Mouse (Mus musculus) adrenal gland, postnatal 4 days (tissue): ENCODE measurements at regions not wholly inside any gene's neighbourhood (a gene's known extent, or its start where the extent isn't known, plus 50 kb on each side); places are given as distances from the start of the nearest gene placed in this dataset.
A peak's percentile ranks its signal among the peaks of the same experiment; 100 is the strongest.
"Not testable (repeated sequence)": the region's sequence is repeated elsewhere in the genome, so short reads cannot be mapped to it uniquely, and the experiment has no call there.

ENCODE experiments used
- DNase-seq, 2 experiments: peaks; one replicate each; pipeline ENCODE4 v3.0.0; 2021 to 2022; ENCODE audit warnings: low spot score in 2 of 2, mixed read lengths in 2 of 2

DNA sequence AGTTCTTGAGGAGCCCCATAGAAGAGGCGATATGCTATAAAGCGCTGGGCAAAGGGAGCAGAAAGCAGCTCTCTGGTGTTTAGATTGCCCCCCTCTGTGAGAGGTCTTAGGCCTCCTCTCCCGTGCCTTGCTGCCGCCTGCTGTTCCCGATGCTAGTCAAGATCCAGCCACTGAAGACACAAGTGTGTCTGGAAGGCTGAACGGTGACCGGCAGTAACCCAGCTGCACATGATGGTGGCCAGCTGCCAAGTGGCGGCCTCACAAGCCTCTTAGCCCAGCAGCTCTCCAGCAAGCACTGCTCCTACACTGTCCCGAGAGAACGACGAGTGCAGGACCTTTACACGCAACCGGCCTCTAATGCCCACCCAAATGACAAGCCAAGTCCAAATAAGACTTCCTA, 104.1 kb upstream of the Abca1 start:
- DNase-seq = peak; percentile 53 to 67

DNA sequence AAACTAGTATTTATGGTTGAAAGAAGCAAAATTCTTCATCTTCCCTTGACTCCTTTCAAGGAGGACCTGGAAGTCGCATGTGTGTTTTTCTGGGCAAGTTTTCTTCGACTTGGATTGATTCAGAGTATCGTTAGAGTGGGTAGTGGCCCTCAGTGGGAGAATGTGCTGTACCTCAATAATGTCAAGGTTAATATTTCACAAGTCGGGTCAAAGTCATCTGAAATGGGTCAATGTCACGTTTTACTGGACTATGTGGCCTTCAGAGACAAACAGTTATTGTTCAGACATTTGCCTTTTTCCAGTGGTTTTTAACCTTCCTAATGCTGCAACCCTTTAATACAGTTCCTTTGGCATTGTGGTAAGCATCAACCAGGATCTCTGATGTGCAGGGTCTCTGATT, 102.8 kb upstream of the Abca1 start:
- DNase-seq = no peak

DNA sequence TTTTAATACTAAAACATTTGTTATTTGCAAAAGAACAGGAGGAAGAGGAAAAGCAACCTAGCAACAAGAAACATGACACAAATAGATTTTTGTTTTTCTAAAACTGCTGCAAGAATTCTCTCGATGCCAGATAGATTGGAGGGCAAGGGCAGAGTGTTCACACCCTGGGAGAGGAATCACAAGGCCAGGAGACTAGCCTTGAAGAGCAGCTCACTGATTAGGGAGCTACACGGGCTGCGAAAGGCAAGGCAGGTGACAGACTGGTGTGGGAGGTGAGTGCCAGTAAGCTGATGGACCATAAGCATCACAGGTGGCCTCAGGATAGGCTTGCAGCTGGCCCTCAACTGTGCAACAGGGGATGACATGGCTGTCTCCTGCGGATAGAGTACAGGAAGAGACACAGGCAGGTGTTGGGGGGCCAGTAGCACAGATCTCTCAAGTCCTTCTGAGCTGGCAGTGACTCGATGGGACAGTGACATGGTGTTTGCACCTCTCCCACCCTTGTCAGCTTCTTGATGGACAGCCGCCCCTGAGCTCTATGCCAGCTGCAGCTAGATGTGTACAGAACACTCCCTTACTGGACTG, 102.0 kb upstream of the Abca1 start:
- DNase-seq = no peak

DNA sequence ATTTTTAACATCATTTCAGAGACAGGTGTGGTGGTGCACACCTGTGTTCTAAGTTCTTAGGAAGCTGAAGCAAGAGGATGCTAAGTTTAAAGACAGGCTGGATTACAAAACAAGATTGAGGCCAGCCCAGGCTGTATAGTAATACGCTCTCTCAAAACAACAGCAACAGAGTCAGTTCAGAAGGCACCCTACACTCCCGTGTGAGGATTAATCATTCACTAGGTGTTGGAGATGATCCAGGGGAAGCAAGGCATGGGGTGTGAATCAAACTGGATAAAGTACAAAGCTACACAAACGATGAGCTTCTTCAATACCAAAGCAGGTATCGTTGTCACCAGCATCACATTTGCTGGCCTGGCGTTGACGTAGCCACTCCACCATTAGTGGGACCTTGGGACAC, 99.3 kb upstream of the Abca1 start:
- no peak for DNase-seq

DNA sequence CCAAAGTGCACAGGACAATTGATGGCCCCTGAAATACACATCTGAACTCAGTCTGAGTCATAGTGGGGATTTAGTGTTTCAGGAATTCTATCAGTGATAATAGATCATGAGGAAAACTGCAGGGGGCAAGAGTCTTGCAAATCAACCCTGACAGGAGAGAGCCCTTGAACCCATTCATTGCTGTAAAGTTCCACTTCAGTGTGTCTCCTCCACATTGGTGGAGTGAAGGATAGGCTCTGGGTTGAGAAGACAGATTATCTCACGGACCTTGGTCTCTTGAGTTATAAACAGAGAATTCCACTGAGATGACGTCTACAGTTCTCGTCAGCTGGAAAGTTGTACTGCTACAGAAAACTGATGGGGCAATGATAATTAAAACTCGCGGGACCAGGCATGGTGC, 97.3 kb upstream of the Abca1 start:
- DNase-seq = no peak

DNA sequence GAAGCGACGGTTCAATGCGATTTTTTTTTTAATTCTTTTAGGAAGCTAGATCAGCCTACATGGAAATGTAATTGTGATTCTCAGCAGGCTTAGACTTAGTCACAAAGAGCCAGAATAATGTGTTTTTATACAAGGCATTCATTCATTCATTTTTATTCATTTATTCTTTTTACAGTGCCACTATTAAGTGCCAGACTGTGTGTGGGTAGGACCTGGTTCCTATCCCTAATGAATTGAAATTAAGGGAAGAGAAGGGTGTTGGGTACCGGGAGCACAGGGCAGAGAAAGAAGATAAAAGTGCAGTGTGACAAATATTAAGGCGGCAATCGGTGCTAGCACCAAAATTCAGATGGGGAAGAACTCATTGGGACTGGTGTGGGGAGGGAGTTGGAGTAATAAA, 94.8 kb upstream of the Abca1 start:
- no peak for DNase-seq

DNA sequence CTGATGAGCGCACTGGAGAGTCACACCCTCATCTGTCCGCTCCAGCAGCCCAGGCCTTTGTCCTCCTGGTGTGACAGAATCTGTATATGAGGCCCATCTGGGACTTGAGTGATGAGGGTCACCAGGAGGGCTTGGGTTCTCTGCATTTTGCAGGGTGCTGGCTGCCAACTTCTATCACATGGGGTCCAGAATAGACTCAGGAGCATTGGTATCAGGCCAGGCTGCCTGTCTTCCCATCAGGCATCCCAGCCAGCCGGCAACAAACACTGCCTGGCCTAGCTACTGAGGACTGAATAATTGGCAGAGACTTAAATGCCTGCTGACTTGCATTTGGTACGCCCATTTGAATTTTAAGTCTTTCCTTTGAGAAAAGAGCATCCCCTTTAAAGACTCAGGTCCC, 94.0 kb upstream of the Abca1 start:
- no peak for DNase-seq

DNA sequence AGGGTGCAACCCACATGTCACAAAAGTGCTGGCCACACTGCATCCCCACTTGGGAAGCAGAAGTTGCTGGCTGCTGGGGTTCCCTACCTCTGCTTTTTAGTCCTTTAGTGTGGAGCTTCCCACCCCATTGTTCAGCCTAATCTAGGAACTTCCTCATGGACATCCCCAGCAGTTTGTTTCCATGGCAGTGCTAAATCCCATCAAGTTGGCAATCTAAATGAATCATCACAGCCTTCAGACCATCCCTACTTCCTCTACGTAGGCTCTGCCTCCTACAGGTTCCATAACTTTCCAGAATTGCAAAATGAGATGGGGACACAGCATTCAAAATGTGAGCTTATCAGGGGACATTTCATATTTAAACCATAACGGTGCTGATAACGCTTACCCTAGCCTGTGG, 90.6 kb upstream of the Abca1 start:
- DNase-seq = no peak

DNA sequence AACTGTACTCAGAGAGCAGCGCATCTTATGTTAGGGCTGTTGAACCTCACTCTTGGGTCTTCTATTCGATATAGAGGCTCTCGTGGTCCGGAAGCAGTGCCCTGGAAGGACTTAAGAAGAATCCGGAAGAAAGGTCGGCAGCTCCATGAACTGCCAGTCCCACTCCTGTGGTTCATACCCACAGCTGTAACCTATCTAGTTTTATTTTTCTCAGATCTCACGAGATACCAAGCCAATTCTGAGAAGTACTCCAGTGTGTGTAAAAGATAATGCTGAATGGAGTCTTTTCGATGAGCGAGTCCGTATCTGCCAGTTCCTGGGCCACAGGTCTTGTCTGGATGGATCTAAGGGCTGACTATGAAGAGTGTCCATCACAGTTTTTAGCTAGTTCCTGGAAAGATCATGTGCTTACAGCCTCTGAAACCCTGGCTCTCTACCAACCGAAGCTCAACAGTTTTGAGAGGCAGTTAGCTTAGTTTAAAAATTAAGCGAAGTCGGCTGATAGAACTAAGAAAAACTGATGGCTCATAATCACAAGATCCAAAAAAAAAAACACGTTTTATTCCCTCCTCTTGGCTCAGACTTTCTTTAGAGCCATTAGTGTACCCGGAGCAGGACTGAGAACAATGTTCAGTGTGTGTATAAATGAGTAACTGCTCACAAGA, 86.5 kb upstream of the Abca1 start:
- no peak for DNase-seq

DNA sequence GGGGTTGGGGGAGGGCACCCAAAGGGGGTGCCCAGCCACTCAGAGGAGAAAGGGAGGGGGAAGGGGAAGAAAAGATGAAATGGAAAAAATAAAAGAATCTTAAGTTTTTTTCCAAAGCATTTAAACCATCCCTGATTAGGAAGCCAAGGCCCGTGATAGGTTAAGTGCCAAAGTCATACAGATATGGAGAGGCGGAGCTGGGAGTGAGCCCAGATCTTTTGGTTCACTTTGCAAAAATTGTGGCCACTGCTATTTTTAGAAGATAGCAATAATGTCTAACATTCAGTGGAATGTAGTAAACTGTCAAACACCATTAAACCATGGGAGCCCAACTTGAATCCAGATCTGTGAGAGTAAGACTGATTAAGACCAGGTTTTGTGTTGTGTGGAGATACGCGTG, 85.9 kb upstream of the Abca1 start:
- DNase-seq = no peak

DNA sequence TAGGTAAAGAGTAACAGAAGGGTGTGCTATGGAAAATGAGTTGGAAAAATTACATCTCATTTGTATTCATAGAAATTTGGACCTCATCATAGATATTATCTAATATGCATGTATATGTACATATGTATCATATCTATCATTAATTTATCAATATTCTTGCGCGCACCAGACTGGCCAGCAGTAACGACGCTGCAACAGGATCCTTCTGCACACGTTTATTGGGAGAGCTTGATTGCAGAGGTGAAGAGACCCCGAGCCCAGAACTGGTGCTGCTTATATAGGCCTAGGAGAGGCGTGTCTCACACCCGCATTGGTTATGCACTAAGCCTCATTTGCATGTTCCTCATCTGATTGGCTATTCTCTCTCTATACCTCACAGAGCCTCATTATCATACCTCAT, 83.8 kb upstream of the Abca1 start:
- not testable (repeated sequence) for DNase-seq

DNA sequence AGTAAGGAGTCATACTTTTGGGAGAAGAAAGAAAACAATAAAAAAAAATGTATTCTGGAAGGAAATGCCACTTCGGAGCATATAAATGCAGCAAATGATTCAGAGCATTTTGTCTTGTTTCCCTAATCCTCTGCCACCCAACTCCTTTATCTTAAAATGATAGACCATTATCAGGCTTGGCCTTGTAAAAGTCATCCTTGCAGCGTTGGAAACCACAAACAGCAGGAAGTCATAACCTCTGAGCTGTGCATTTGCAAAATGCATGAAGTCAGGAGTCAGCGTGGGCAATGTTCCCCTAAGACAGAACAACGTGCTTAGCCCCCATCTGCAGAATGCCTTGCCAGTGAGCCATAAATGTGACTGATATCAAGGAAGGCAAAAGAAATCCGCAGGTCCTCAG, 80.2 kb upstream of the Abca1 start:
- no peak for DNase-seq

DNA sequence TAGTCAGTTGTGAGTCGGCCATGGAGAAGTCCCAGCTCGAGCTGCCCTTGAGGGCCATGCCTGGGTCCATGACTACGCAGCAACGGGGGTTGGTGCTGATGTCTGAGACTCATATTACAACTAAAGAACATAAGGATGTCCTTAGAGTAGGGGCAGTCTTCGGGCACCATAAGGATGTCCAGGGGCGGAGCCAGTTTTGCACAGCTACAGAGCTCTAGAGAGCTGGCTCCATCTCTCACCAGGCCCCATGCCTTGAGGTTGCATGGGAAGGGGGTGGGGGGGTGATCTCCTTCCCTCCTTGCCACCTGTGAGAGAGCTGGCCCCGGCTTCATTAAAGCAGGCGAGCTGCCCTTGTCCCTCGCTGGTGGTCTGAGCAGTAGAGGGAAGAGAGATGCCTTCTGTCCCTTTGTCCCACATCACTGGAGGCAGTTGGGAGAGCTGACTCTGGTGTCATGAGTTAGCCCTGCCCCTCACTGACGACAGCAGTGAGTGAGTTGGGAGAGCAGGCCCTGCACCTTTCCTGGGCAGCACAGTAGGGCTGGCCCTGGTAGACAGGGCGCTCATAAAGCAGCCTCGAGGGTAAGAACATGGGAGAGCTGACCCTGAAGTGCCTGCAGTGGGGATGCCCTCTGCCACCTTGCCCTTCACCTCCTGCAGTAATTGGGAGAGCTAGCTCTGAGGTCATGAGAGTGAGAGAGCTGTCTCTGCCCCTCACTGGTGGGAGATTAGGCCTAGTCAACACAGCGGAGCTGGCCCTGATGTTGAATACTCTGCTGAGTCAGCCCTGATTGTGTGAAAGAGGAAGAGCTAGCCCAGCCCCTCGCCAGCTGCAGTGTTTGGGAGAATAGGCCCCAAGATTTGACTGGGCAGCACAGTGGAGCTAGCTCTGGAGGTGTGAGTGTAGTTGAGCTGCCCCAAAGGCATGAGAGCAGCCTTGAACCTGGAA, 78.9 kb upstream of the Abca1 start:
- no peak for DNase-seq

DNA sequence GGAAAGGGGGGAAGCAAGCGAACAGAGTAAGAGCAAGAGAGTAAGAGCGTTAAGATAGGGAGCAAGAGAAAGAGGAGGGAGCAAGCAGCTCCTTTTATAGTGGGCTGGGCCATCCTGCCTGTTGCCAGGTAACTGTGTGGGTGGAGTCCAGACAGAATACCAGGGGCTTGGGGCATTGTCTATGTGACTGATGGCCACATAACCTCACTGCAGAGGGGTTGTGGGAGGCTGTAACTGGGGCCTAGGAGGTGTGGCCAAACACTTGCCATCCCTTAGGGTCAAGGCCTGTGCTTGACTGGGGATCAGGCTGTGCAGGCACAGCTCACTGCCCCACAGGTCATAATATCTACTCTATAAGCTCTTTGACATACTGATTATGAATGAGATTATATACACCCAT, 76.2 kb upstream of the Abca1 start:
- DNase-seq = no peak

DNA sequence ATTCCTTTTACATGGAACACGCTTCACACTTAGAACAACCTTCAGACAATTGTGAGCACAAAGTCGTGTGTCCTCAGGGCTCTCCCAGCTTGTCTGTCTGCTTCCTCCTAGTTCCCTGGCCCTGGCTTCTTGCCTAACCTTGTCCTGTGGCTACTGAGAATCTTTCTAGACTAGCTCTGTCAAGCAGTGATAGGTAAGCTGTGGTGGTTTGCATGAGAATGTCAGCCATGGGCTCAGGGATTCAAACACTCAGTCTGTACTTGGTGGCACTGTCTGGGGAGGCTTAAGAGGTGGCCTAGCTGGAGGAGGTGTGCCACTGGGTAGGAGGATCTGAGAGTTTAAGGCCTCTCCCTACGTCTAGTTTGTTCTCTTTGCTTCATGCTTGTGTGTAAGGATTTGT, 72.7 kb upstream of the Abca1 start:
- no peak for DNase-seq

DNA sequence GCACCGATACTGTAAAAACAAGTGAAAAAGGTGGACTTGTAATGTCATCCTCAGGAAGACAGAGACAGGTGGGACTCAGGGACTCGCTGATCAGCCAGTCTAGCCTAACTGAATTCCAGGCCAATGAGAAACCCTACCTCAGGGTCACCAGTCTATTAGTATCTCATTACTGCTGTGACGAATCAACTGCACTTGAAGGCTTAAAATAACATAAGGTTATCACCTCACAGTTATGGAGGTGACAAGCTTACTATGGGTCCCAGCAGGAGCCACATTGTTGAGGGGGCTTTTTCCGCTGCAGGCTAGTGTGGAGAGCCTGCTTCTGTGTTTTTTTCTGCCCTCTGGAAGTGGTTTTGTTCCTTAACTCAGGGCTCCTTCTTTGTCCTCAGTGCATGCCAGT, 72.2 kb upstream of the Abca1 start:
- no peak for DNase-seq

DNA sequence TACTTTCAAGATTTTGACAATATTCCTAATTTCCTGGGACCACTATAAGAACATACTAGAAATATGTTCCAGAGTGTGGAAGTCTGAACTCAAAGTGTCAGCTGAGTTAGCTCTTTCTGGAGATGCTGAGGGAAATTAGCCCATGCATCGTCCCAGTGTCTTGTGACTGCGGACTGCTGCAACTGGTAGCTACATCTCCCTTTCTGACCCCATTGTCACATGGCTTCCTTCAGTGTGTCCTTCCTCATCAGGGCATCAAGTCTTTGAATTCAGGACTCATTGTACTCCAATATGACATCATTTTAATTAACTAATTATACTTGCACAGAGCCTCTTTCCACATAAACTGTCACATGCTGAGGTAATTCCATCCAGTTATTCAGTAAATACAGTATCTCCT, 71.4 kb upstream of the Abca1 start:
- no peak for DNase-seq

DNA sequence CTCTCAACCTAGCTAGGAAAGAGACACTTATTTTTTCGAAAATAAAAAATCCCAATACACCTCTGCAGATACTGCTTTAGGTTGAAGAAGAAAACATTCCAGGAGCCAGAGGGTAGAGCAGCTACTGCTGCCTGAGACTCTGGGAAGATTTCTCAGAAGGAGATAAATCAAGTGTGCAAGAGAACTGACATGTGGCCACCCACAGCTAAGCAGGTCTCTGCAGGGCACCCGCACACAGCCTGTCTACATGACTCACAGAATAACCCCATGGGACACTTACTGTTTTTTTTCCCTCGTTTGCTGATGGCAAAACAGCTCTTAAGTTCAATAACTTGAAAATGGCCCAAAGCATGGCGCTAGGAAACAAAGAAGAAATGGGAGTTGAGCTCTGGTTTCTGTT, 68.7 kb upstream of the Abca1 start:
- DNase-seq = no peak

DNA sequence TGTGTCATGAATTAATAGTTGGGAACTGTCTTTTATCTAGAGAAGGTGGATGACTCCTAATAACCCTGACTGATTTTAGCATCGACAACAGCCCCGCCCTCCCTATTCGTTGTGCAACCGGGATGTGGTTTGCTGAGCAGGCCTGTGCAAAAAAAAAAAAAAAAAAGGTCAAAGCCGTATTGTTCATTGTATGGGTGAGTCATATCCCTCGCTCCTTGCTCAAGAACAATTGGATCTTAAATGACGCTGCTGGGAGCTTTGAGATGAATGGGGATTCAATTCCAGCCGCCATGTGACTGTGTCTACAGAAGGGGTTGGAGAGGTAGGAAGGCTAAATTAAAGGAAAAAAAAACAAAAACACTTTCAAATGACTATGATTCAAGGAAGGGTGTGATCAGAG, 68.1 kb upstream of the Abca1 start:
- no peak for DNase-seq

DNA sequence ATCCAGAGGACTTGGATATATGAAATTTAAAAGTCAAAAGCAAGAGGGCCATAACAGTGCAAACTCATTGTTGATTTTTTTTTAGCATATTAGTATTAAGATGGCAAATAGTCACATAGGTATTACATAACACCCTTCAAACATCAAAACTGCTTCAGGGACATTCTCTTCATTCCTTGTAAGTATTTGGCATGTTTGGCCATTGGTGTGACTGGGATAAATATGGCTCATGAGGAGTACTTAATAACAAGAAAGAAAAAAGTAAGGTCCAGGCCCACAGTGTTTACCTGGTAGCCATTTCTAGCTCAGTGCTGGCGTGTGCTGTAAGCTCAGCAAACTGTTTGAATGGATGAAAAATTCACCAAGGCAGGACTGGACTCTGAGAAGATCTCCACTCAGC, 67.4 kb upstream of the Abca1 start:
- no peak for DNase-seq

DNA sequence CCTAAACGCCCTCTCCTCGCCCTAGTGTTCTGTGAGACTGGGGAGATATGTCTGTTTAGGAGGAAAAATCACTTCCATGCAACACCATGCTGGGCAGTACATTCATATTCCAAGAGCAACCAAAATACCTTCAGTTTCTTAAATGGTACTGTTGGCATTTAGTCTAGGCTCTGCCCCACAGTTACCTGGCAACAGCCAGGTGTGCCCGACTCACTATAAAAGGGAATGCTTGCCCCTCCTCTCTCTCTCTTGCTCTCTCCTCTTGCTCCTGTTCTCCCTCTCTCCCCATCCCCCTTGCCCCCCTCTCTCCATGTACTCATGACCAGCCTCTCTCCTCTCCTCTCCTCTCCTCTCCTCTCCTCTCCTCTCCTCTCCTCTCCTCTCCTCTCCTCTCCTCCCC, 66.7 kb upstream of the Abca1 start:
- DNase-seq = no peak

DNA sequence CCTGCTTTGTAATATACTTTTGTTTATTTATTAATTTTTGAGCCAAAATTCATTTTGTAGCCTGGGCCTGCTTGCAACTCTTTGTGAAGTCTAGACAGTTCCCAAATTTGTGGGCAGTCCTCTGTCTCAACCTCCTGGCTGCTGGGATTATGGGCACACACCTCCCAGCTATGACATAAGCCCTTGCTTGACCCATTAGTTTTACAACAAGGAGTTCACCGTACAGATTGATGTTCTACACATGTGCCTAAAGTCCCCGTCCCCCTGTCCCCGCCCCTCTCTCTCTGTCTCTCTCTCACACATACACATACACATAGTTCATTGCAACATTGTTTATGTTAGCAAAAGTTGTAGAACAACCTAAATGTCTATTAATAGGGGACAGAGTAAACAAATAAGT, 63.7 kb upstream of the Abca1 start:
- DNase-seq = no peak

DNA sequence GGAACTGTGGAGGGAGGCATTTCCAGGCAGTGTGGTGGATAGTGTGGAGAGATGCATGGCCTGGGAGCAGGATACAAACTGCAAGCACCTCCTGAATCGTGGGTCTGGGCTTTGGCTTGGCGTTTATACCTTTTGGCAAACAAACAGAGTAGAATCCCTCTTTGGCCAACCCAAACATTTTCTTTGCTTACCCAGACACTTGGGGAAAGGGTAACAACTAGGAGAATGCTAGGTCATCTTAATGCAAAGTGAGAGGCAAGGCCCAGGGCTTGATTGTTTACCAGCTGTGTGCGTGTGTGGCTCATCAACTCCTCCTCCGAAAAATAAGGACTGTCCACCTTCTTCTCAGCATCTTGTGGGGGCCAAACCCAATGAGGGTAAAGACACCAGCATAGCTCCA, 61.1 kb upstream of the Abca1 start:
- no peak for DNase-seq
